Mouse (Mus musculus) skeletal muscle tissue, adult 2 months (tissue): Measurements from ENCODE around the gene Spef1.
A peak's percentile ranks its signal among the peaks of the same experiment; 100 is the strongest.
"Not testable (repeated sequence)": the region's sequence is repeated elsewhere in the genome, so short reads cannot be mapped to it uniquely, and the experiment has no call there.

ENCODE experiments used
- DNase-seq: peaks from one replicate; pipeline ENCODE4 v3.0.0-alpha.2; 2012; ENCODE audit warnings: low read depth, low spot score

Gene Spef1

DNA sequence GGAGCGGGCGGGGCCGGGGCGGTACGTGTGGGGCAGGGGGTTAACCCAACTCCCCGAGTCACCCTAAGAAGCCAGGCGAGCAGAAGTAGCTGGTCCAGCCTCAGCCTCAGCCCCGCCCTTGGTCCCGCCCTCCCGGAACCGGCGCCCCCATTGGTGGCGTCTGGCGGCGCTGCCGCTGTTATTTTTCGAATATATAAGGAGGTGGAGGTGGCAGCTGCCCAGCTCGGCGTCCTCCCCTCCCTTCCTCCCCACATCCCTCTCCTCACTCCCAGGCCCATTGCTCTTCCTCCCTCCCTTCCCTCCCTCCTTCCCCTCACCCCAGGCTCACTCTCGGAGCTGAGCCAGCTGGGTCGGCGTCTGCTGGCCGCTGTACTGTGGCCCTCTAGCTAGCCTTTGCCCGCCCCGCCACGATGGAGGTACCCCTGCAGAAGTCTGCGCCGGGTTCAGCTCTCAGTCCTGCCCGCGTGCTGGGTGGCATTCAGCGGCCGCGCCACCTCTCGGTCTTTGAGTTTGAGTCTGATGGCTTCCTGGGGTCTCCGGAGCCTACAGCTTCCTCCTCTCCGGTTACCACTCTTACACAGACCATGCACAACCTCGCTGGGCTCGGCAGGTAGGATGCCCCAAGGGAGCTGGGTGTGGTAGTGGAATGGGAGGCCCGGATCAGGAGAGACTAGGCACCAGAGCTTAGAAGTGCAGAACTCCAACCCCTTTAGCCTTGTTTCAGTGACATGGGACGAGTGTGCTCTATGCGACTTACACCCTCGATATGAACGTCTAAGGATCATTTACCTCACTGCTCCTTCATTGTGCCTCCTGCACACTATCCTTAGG, at the start of gene Spef1, which contains the start of gene Cdc25b:
Spef1 (minus strand) TSS at position 512 of the 831 bp plus-strand sequence.
Cdc25b (plus strand) TSS at position 179 of the 831 bp plus-strand sequence.
- peak; percentile 76 for DNase-seq

DNA sequence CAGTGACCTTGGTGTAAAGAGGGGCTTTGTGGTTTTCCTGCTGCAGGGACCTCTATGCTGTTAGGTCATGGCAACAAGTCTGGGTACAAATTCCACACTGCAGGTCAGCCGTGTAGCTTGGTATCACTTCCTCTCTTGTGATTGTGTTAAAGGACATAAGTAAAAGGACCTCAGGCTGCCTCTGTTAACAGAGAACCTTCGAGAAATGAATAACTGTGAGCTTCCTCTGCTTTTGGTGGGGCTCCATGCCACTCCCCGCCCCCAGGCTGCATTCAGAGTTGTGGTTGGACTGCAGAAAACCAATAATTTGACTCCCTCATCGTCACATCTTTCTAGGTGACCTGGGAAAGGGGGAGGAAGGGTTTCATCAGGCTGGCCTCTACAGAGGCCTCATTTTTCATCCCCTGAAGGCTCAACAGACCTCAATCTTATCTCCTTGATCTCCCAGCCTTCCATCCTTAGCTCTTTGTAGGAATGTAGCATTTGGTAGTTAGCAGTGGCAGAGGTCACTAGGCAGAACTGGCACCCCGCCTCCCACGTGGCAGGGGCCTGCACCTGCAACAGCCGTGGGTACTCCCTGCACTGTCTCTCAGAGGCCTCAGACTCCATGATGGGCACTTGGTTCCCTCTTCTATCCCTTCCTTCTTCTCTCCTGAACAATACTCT, 48.0 kb upstream of the Spef1 start:
- DNase-seq, result no peak

DNA sequence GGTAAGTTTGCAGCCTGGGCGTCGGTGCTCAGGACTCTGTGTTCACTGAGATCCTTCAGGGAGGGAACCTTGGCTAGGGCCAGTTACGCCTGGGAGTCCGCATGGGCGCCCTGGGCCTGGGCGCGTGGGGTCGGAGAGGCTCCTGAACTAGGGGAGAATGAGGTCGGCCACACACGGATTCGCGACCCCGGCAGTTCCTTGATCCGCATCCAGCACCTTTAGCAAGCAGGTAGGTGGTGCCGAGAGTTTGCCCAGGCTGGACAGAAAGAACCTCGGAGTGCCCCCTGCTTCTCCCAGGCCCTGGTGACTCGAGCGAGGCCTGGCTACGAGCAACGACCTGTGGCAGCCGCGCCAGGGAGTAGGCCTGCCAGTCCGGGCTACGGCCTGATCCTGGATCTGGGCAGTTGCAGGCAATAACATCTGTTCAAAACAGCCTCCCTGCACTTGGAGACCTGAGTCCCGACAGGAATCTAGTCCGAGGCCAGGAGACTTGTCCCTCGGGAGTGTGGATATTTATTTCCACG, 47.1 kb upstream of the Spef1 start:
- DNase-seq, result no peak

DNA sequence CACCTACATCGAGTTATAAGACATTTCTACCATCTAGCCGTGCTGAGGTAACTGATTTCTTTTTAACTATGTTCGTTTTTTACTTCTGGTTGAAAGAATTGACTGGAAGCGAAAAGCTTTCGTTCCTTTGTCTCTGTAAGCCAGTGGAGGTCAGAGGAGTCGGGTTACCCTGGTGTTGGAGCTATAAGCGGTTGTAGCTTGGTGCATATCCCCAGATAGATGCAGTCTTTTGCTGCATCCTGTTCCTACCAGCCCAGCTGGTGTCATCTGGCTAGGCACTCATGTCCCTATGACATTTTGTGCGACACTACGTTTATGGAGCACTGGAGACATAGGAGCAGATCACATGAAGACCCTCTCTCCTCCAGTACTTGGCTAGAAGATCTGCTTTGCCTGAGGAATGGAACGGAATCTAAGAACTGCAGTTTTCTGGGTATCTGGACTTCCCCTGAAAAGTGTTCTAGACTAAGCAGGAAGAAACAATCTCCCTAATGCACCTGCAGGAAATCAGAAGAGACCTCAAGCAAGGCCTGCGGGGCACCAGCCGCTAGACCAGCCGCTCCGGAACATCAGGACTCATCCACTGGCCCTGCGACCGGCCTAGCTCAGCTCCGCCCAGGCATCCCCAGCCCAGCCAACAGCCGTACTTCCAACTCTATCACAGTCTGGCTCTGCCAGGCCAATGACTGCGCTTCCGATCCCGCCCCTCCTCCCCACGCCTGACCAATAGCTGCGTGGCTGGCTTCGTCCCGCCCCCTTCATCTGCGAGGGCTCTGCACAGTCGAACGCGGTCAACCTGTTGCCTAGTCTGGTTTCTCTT, 46.4 kb upstream of the Spef1 start, which contains the start of gene Mavs:
Mavs (plus strand) TSS at position 757 of the 820 bp plus-strand sequence.
- peak; percentile 96 for DNase-seq

DNA sequence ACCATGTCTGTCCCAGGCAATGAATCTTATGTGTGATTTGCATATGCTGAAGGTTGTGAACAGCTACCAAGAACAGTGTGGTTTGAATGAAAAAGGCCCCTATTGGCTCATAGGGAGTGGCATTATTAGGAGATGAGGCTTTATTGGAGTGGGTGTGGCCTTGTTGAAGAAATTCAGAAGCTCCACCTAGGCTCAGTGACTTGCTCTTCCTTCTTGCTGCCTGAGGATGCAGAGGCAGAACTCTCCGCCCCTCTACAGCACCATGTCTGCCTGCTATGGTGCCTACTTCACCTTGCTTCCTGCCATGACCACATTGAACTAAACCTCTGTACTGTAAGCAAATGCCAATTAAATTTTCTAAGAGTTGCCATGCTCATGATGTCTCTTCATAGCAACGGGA, 45.5 kb upstream of the Spef1 start:
- DNase-seq, result no peak

DNA sequence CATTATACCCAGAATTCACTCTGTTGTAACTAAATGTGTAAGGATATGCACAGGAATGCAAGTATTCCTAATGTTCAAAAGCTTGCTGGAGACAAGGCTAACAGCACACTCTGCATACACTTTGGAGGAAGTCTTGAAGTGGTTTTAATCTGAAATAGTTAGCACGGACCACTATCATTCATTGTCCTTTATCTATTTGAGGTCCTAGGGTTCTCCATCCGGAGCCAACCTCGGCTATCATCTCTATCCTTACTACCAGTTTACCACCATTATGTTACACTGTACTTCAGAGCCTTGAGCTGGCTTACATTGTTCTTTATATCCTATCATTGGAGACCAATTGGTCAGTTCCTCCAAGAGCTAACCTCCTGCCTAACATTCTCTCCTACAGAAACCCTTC, 40.2 kb upstream of the Spef1 start:
- no peak for DNase-seq

DNA sequence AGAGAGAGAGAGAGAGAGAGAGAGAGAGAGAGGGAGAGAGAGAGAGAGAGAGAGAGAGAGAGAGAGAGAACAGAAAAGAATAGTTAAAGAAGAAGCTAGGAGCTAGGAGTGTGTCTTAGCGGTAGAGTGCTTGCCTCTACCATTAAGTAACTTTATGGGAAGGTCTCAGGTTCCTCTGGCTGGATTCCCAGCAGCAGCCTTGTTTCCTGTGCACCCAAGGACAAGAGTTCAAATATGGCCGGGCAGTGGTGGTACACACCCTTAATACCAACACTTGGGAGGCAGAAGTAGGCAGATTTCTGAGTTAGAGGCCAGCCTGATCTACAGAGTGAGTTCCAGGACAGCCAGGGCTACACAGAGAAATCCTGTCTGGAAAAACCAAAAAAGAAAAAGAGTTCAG, 39.6 kb upstream of the Spef1 start:
- not testable (repeated sequence) for DNase-seq

DNA sequence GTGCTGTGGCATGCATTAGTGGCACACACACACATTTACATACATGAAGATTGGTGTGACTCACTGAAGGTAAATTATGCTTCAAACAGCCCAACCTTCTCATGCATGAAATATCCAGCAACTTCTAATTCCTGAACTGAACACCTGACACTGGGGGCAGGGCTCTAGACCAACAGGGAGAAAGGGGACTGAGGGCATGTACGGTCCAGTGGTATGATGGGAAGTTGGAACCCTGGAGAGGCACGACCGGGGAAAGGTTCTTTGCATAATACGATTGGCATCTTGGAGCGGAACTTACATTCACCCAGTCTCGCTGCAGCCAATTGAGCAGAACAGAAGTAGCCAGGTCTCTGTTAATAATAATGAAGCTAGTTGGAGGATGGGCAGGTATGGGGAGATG, 38.1 kb upstream of the Spef1 start:
- no peak for DNase-seq

DNA sequence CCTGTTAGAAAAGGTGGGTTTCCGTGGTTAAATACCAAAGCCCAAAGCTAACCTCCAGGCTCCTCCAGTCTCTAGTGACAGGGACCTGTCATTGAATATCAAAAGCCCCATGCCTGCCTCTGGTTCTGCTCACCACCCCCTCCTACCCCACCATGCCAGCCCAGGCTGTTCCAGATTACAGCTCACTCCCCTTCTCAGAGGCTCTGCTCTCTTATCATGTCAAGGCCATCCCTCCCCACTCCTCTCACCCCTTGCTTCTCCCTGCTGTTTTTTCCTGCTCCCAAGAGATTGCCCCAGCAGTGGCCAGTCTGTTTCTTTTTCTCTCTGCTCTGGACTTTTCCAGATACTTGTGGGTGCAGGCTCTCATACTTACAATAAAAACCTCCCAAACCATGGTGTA, 36.5 kb upstream of the Spef1 start:
- no peak for DNase-seq

DNA sequence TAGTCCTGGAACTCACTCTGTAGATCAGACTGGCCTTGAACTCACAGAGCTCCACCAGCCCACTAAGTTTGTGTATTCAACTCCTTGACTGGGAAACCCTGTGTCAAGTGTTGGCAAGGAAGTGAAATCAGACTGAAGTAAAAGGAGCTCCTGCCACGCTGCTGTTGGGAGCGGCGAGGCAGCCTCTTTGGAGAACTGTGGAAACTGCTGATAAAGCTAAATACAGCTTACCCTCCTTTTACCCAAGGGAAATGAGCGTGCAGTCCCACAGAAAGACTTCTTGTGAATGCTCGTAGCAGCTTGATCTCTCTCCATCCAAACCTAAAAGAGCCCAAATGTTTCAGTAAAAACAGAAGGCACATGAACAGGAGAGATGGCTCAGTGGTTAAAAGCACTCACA, 35.5 kb upstream of the Spef1 start:
- DNase-seq, result no peak

DNA sequence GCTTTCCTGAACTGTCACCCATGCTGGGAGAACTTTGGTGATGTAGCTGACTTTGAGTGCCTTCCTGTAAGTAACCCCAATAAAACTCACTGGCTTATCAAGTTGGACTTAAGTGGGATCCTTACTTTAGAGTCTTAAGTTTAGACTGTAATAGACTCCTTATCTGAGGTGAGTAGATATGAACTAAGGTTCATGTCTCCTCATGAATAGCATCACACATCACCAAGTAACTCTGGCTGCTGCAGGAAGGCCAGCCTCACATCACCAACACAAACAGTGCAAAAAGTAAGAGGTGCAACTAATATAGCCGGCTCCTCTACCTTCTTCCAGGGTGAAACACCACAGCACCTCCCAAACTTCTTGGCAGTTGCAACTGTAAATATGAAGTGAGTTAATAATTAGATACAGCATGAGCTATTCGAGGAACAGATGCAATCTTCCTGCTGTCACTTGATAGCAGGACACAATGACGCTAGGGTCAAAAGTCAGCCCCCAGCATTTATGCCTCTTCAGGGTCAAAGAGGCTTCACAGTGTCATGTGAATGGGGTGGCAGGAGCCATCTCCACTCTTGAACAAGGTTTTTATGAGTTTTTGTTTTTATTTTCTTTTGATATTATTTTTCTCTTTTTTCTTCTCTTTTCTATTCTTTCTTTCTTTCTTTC, 34.9 kb upstream of the Spef1 start:
- DNase-seq, result no peak

DNA sequence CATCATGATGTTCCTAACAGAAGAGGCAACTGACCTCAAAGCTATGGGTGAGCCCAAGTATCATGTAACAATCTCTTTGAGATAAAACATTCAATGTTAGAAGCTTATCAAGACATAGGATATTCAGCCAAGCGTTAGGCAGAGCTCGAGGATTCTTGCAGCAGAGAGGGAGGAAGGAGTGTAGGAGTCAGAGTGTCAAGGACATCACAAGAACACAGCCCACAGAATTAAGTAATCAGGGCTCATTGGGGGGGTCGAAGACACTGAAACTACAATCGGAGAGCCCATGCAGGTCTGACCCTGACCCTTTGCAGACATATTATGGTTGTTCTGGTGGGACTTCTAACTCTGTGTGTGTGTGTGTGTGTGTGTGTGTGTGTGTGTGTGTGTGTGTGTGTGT, 32.9 kb upstream of the Spef1 start:
- no peak for DNase-seq

DNA sequence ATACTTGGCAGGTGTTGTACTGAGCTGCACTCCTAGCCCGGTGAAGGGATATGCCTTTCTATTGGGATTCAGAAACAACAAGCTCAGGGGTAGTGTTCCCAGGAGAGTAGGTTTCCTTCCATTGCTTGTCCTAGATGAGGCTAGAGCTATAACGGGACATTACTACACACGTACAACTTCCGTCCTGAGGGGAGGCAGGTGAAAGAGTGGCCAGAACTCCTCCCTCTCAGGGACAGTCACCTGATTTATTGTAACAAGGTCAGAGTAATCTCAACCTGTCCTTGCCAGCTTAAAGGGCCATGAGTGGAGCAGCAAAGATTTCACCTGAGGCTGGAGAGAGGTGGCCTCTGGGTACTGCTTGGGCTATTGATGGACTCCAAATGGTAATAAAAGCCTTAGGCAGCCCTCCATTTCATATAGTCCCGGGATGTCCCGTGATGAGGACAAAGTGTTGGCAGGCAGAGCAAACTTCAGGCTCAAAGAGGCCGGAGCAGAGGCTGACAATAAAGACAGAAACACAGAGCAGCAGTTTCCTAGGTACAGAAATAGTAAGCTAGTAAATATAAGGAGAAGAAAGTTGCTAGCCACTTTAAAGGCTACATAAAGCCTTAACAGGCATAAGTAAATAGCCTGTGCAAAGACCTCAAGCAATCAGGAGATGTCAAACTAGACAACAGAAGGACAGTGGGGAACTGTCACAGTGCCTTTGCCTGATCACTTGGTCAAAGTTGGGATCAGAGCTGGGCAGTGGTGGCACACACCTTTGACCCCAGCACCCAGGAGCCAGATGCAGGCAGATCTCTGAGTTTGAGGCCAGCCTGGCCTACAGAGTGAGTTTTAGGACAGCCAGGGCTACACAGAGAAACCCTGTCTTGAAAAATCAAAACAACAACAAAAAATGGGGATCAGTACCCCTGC, 29.1 kb upstream of the Spef1 start:
- peak; percentile 70 for DNase-seq

DNA sequence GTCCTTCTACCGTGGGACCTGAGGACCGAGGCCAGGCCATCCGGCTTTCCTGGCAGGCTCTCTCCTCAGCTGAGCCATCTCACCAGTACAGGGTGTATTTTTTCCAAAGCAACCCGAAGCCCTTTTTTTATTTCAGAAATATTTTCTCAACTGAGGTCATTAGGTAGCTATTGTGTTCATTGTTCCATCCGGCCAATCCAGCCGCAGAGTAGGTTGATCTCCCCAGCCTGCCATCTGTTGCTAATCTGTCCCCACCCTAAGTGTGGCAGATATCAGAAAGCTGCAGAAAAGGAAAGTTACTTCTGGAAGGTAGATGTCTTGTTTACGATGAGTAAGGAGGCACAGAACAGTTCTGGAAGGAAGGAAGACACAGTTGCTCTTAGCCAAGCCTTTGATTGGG, 26.7 kb upstream of the Spef1 start:
- no peak for DNase-seq

DNA sequence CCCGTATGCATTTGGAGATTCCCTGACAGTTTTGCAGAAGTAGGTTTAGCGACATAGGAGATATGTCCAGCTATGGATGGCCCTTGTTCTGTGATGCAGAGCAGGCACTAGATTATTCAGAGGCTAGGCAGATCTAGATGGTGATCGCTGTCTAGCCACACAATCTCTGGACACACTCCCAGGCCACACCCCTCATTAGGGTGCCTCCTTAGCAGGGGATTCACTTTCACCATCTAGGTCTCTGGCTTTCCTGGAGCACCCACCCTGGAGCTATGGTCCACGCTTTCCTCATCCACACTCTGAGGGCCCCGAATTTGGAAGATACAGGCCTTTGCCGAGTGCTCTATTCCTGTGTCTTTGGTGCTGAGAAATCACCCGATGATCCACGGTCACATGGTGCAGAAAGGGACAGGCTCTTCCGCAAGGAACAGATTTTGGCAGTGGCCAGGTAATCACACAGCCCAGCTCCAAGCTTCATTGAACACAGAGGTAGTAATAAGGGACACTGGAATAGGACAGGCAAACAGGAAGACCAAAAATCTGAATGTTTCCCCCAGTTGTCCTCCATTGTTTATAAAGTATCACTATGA, 24.0 kb upstream of the Spef1 start:
- DNase-seq, result no peak

DNA sequence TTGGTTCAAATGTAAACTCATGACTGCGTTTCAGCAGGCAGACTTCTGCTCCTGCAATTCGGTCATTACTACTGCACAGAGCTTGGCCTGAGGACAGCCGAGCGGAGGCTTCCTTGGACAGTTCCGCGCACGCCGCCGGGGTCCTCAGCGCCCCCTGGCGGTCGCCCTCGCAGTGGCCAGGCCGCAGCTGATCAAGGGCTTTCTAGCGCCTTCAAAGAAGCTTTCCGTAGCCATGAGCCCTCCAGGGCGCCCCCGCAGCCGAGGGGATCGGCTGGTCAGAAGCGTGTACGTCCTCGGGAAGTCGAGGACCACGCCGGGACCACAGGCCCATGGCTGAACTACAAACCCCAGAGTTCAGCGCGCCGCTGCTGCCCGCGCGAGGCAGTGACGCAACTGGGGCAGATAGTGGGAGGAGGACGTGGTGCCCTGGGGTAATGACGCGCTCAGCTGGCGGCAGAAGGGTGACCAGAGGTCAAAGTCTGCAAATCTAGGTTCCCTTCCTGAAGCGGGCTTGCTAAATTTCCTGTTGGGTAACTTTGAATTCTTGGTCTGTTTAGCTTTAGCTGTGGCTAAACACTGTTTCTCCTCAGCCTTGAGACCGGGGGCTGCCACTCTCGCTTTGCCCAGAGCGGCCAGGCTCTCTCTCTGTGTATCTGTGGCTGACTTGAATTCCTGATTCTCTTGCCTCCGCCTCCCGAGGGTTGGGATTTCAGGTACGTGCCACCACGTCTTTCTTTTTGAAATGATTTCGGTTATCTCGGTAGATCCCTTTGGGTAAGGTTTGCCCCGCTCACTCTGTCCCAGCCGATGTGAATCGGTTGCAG, 23.1 kb upstream of the Spef1 start:
- DNase-seq, result peak; percentile 96

DNA sequence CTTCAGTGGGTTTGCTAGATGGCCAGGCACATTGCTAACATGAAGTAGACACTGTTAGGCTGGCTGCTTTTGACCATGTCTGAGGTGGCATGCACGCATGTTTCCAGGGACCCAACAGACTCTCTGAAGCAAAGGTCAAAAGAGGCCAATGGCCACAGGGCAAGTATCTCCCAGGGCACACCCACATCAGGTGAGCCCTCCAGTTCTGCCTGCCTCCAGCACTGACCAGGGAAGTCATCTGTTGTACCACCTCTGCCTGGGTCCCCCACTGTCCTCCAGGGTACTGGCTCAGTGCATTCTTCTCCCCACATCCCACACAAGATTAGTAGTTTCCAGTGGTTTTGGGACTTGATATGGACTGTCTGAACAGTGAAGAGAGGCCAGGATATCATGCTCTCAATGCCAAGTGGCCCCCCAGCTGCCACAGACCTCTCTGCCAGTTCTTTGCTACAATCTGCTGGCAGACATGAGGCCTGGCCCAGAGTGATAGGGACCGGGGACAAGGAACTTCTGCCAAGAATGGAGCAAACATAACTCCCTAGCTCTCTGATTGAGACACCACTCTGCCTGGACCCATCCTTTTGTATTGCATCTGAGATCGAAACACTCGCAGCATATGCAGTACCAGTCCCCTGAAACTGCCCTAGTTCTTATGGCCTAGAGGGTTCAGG, 22.2 kb upstream of the Spef1 start:
- DNase-seq, result no peak

DNA sequence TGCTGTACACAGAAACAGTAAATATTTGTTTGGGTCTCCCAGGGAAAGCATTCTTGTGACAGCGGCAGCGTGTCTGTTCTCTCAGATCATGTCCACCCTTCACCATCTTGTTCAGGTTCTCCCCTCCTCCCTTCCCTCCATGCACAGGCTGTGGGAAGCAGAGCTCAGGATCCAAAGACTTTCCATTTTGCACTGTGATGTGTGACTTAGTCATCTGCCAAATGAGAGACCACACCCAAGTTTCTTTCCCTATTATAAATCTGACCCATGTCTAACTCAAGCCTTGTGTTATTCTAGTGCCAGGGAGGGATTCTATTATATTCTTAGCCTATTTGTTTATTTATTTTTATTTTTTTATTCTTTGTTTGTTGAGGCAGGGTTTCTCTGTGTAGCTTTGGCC, 21.3 kb upstream of the Spef1 start:
- no peak for DNase-seq
